Mouse (Mus musculus): ENCODE data around the gene Hoxa4.

DNA sequence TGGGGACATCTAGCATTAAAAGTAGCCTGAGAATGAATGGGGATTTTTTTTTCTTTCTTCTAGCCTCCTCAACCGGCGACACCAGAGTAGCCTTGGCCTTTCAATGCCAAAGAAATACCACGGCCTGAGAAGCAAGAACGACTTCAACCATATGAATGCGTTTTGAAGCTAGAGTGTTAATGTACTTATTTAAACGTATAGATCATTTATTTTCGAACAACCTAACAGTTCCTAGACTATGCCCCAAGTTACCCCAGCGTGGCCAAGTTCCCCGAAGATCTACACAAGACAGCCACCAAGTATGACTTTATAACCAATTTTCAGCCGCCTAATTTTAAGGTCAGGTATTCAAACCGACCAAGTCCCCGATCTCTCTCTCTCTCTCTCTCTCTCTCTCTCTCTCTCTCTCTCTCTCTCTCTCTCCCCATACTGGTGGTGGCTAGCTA is 29.3 kb upstream of the Hoxa4 start:
- TF ChIP-seq POLR2A (IDR thresholded peaks at IDR 0.05; ENCODE audit: low read depth, low read length) (no peak), CTCF (IDR thresholded peaks at IDR 0.05; ENCODE audit: extremely low read depth, insufficient read length, insufficient replicate concordance, low read depth, low read length) (no peak)

Measured in small intestine, adult 2 months (tissue).